Mouse (Mus musculus): ENCODE data around the gene Trpc6.

Trpc6 gene

GRCm38 (mm10) chr9:8544041-8544794, at the start of gene Trpc6:
Gene Trpc6 (plus strand): TSS chr9:8544142.
- in situ Hi-C loops (cut with MboI, MseI): no loop called here

- in situ Hi-C loops (cut with MboI, MseI): no loop called here
Measured at GRCm38 (mm10) chr9:8520911-8521310, 23.0 kb upstream of the Trpc6 start.

GRCm38 (mm10) chr9:8533670-8534069, 10.3 kb upstream of the Trpc6 start:
- in situ Hi-C loops (cut with MboI, MseI): no loop called here

GRCm38 (mm10) chr9:8545236-8545635, 1.3 kb downstream of the Trpc6 start:
- in situ Hi-C loops (cut with MboI, MseI): no loop called here

GRCm38 (mm10) chr9:8558574-8558973, 14.6 kb downstream of the Trpc6 start:
- in situ Hi-C loops (cut with MboI, MseI): no loop called here

- in situ Hi-C loops (cut with MboI, MseI): no loop called here
Measured at GRCm38 (mm10) chr9:8592618-8593017, 48.7 kb downstream of the Trpc6 start.

GRCm38 (mm10) chr9:8597089-8597488, 53.1 kb downstream of the Trpc6 start:
- in situ Hi-C loops (cut with MboI, MseI): no loop called here

- in situ Hi-C loops (cut with MboI, MseI): no loop called here
Measured at GRCm38 (mm10) chr9:8606816-8607491, 63.0 kb downstream of the Trpc6 start.

GRCm38 (mm10) chr9:8634344-8634743, 90.4 kb downstream of the Trpc6 start:
- in situ Hi-C loops (cut with MboI, MseI): no loop called here

- in situ Hi-C loops (cut with MboI, MseI): no loop called here
Measured at GRCm38 (mm10) chr9:8643453-8643852, 99.5 kb downstream of the Trpc6 start.

GRCm38 (mm10) chr9:8655347-8655746, 111.4 kb downstream of the Trpc6 start:
- in situ Hi-C loops (cut with MboI, MseI): no loop called here

- in situ Hi-C loops (cut with MboI, MseI): no loop called here
Measured at GRCm38 (mm10) chr9:8672944-8673343, 129.0 kb downstream of the Trpc6 start.

- in situ Hi-C loops (cut with MboI, MseI): no loop called here
Measured at GRCm38 (mm10) chr9:8676607-8677006, 132.7 kb downstream of the Trpc6 start.

GRCm38 (mm10) chr9:8693177-8693576, 149.2 kb downstream of the Trpc6 start:
- in situ Hi-C loops (cut with MboI, MseI): loop anchor here (5.0 kb wide), 1 partner anchor 69 kb away; no protein-coding TSS in a partner anchor

- in situ Hi-C loops (cut with MboI, MseI): loop anchor here (10.0 kb wide), 1 partner anchor 464 kb away; no protein-coding TSS in a partner anchor
Measured at GRCm38 (mm10) chr9:8700669-8701068, 156.7 kb downstream of the Trpc6 start.

GRCm38 (mm10) chr9:8703516-8703915, 159.6 kb downstream of the Trpc6 start:
- in situ Hi-C loops (cut with MboI, MseI): loop anchor here (10.0 kb wide), 1 partner anchor 461 kb away; no protein-coding TSS in a partner anchor

GRCm38 (mm10) chr9:8703956-8704355, 160.0 kb downstream of the Trpc6 start:
- in situ Hi-C loops (cut with MboI, MseI): loop anchor here (10.0 kb wide), 1 partner anchor 461 kb away; no protein-coding TSS in a partner anchor

- in situ Hi-C loops (cut with MboI, MseI): no loop called here
Measured at GRCm38 (mm10) chr9:8710052-8710739, 166.3 kb downstream of the Trpc6 start.

- in situ Hi-C loops (cut with MboI, MseI): no loop called here
Measured at GRCm38 (mm10) chr9:8719017-8719416, 175.1 kb downstream of the Trpc6 start.

- in situ Hi-C loops (cut with MboI, MseI): no loop called here
Measured at GRCm38 (mm10) chr9:8729056-8729455, 185.1 kb downstream of the Trpc6 start.
